Mouse (Mus musculus): ENCODE results near the gene Ndel1. TPM values are rescaled to one million over a fixed set of nuclear protein-coding genes. Genes with fewer than 3 reads are reported as not detected.

The Ndel1 gene
- polyA plus RNA-seq, 1 experiment from 2014 or later: 132 TPM

- no peaks in the 10 kb centered on the region for H3K79me2 ChIP-seq (ENCODE audit: inconsistent target)
- no peak overlapping the region for H3K4me3 ChIP-seq (ENCODE audit: inconsistent target)
- WGBS (ENCODE audit: missing documents): 96% methylated on average over 10 of the region's 10 CpGs
- H3K36me3 ChIP-seq (ENCODE audit: inconsistent target): no peaks in the 10 kb centered on the region
- H3K27ac ChIP-seq: no peak overlapping the region
Observed at GRCm38 (mm10) chr11:68790720-68791119, 80.9 kb downstream of the Ndel1 start.

- no peaks in the 10 kb centered on the region for H3K36me3 ChIP-seq (ENCODE audit: inconsistent target)
- WGBS (ENCODE audit: missing documents): 88% methylated on average over 9 of the region's 9 CpGs
Observed at GRCm38 (mm10) chr11:68787222-68787621, 84.4 kb downstream of the Ndel1 start.

GRCm38 (mm10) chr11:68785813-68786212, 85.8 kb downstream of the Ndel1 start:
- Histone ChIP-seq H3K4me3 (ENCODE audit: inconsistent target) (no peak overlapping the region), H3K79me2 (ENCODE audit: inconsistent target) (no peaks in the 10 kb centered on the region), H3K27ac (no peak overlapping the region), H3K36me3 (ENCODE audit: inconsistent target) (no peaks in the 10 kb centered on the region)
- 92% methylated on average over 8 of the region's 8 CpGs for WGBS (ENCODE audit: missing documents)

More at GRCm38 (mm10) chr11:68787222-68787621, 84.4 kb downstream of the Ndel1 start:
- no peak overlapping the region for H3K27ac ChIP-seq
- no peak overlapping the region for H3K4me3 ChIP-seq (ENCODE audit: inconsistent target)
- H3K79me2 ChIP-seq (ENCODE audit: inconsistent target): no peaks in the 10 kb centered on the region

DNA sequence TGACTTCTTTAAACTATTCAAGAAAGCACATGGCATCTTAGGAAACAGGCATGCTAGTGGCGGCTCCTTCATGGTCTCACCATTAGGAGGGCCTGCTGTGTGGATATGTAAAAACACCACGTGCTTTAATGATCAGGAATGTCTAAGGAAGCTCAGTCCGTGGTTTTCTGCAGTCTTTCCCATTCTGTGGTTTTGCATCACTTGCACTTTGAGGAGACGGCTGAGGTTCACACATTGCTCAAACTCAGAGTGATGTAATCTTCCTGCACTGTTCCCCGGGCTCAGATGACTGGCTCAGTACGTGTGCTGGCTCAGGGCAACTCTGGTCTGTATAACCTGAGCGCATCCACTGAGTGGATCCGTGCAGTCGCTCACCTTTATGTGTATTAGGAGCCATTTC, 89.3 kb downstream of the Ndel1 start:
- no peaks in the 10 kb centered on the region for H3K36me3 ChIP-seq (ENCODE audit: inconsistent target)
- H3K4me3 ChIP-seq (ENCODE audit: inconsistent target): no peak overlapping the region
- 33% methylated on average over 9 of the region's 9 CpGs for WGBS (ENCODE audit: missing documents)
- no peaks in the 10 kb centered on the region for H3K79me2 ChIP-seq (ENCODE audit: inconsistent target)
- H3K27ac ChIP-seq: no peak overlapping the region

GRCm38 (mm10) chr11:68780466-68781114, 91.1 kb downstream of the Ndel1 start:
- Histone ChIP-seq H3K27ac (no peak overlapping the region), H3K79me2 (ENCODE audit: inconsistent target) (no peaks in the 10 kb centered on the region), H3K36me3 (ENCODE audit: inconsistent target) (no peaks in the 10 kb centered on the region), H3K4me3 (ENCODE audit: inconsistent target) (no peak overlapping the region)
- WGBS (ENCODE audit: missing documents): 94% methylated on average over 12 of the region's 14 CpGs

DNA sequence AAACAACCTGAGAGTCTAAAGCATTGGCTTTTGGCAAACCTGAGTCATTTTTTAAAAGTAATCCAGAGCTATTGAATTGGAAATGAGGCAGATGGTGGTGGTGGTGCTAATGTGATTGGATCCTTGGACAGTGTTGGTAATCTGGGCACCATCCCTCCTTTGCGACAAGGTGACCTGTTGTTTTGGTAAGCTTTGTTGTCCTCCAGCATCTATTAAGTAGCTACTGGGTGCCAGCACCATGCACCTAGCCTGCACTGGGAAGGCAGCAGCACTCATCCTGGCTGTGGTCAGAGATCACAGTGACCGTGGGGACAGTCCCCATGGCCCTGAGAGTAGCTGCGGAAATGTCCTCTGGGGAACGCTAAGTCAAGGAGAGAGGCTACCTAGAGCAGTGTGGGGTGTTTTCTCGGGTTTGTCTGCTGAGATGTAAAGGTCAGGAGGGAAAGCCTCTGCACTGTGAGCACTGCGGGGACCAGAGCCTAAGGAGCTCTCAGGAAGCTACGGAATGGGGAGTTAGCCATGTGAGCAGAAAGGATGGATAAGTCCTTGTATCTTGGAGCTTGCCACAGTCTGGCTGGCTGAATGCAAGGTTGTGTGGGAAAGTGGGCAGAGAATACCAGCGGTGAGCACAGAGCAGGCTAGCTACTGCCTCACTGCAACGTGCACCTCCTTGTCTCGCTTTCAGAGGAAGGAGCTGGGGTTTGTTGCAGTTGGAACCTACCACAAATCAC, 91.8 kb downstream of the Ndel1 start:
- 87% methylated on average over 8 of the region's 10 CpGs for WGBS (ENCODE audit: missing documents)
- Histone ChIP-seq H3K79me2 (ENCODE audit: inconsistent target) (no peaks in the 10 kb centered on the region), H3K4me3 (ENCODE audit: inconsistent target) (no peak overlapping the region), H3K27ac (no peak overlapping the region), H3K36me3 (ENCODE audit: inconsistent target) (no peaks in the 10 kb centered on the region)

DNA sequence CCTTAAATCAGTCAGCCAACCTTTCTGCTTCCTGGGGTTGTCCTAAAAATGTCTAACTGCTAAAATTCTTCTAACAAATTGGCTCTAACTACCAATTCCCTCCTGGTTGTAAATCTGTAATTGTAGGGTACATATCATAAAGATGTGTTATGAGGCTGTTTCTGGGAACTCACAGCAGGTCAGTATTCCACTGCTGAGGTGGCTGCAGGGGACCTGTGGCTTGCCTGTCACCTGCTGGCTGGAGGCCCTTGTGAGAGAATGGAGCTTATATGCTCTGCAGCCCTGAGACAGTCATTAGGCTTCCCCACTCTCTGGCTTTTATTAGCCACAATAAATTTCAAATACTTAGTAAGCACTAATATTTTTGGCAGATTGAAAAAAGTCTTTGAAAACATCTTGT, 92.8 kb downstream of the Ndel1 start:
- Histone ChIP-seq H3K27ac (no peak overlapping the region), H3K4me3 (ENCODE audit: inconsistent target) (no peak overlapping the region), H3K79me2 (ENCODE audit: inconsistent target) (no peaks in the 10 kb centered on the region), H3K36me3 (ENCODE audit: inconsistent target) (no peaks in the 10 kb centered on the region)

DNA sequence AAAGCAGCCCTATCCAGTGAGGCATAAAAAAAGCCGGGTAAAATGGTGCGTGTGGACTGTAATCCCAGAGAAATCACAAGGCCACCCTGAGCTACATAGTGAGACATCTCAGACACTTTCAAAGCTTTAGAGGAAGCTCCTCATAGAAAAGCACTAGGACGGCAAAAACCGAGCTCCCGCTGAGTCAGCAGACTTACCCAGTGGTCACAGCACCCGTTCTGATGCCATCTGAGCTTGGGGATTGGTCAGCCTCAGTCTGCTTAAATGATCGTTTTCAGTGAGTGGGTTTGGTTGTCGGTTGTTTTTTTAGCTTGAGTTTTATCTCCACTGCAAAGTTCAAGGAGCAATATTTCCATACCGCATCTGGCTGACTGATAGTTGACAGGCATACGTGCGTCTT, 93.7 kb downstream of the Ndel1 start:
- Histone ChIP-seq H3K36me3 (ENCODE audit: inconsistent target) (no peaks in the 10 kb centered on the region), H3K27ac (no peak overlapping the region), H3K4me3 (ENCODE audit: inconsistent target) (no peak overlapping the region), H3K79me2 (ENCODE audit: inconsistent target) (no peaks in the 10 kb centered on the region)
- 88% methylated on average over 11 of the region's 11 CpGs for WGBS (ENCODE audit: missing documents)

GRCm38 (mm10) chr11:68776147-68776655, 95.5 kb downstream of the Ndel1 start:
- H3K36me3 ChIP-seq (ENCODE audit: inconsistent target): no peaks in the 10 kb centered on the region
- H3K27ac ChIP-seq: no peak overlapping the region
- H3K4me3 ChIP-seq (ENCODE audit: inconsistent target): no peak overlapping the region
- 96% methylated on average over 6 of the region's 7 CpGs for WGBS (ENCODE audit: missing documents)
- no peaks in the 10 kb centered on the region for H3K79me2 ChIP-seq (ENCODE audit: inconsistent target)

Other genes starting within 250 kb of the Ndel1 start
- gene Myh10, start 180.3 kb downstream of the Ndel1 start, polyA plus RNA-seq (2018): 0.59 to 2.5 TPM (median 2.1 TPM) in 3 replicates
- gene Rnf222, start 16.7 kb upstream of the Ndel1 start, polyA plus RNA-seq (2018): not detected in 3 replicates
- 1,656 to 2,144 TPM (median 1,836 TPM) in 3 replicates for gene Rpl26, start 29.7 kb upstream of the Ndel1 start, polyA plus RNA-seq (2018)
- not detected in 3 replicates for gene Odf4, start 55.2 kb upstream of the Ndel1 start, polyA plus RNA-seq (2018)
- gene Arhgef15, start 85.6 kb upstream of the Ndel1 start, polyA plus RNA-seq (2018): not detected in 3 replicates
- 2.7 to 3.2 TPM (median 2.7 TPM) in 3 replicates for gene Slc25a35, start 96.3 kb upstream of the Ndel1 start, polyA plus RNA-seq (2018)
- gene Rangrf, start 103.3 kb upstream of the Ndel1 start, polyA plus RNA-seq (2018): 2.4 to 11.2 TPM (median 3.4 TPM) in 3 replicates
- 2.4 to 12.1 TPM (median 5.6 TPM) in 3 replicates for gene Pfas, start 136.6 kb upstream of the Ndel1 start, polyA plus RNA-seq (2018)
- gene Ctc1, start 144.1 kb upstream of the Ndel1 start, polyA plus RNA-seq (2018): 17.1 to 28.9 TPM (median 20.6 TPM) in 3 replicates
- gene Aurkb, start 173.8 kb upstream of the Ndel1 start, polyA plus RNA-seq (2018): 4.2 to 8.5 TPM (median 7.3 TPM) in 3 replicates
- 11.7 to 37.1 TPM (median 15.6 TPM) in 3 replicates for gene Borcs6, start 187.9 kb upstream of the Ndel1 start, polyA plus RNA-seq (2018)
- gene Tmem107, start 198.9 kb upstream of the Ndel1 start, polyA plus RNA-seq (2018): 4.1 to 7.3 TPM (median 4.2 TPM) in 3 replicates
- gene Vamp2, start 216.6 kb upstream of the Ndel1 start, polyA plus RNA-seq (2018): 23.6 to 47.7 TPM (median 36.7 TPM) in 3 replicates
- gene Per1, start 223.4 kb upstream of the Ndel1 start, polyA plus RNA-seq (2018): 8.8 to 17.5 TPM (median 11.6 TPM) in 3 replicates
- not detected in 3 replicates for gene Hes7, start 248.5 kb upstream of the Ndel1 start, polyA plus RNA-seq (2018)